ENCODE assay signal across 29 mouse cellular contexts in genomic region chr12:72942171-72942570, GRCm38 (mm10). TPM values are rescaled to one million over a fixed set of nuclear protein-coding genes. Genes with fewer than 3 reads are reported as not detected.
"Had no signal": no experiment of that assay in that cellular context is flagged by ENCODE, and none has a peak within 500 bp of the region (broad histone marks: within the 10 kb centered on the region; RNA-seq: fewer than 3 reads in every experiment).

No protein-coding gene starts in this region.

- H3K9me3 ChIP-seq: limb, embryonic 12.5 days; limb, embryonic 15.5 days; midbrain, embryonic 13.5 days; neural tube, embryonic 13.5 days had no signal

- H3K4me2 ChIP-seq: limb, embryonic 12.5 days; limb, embryonic 15.5 days; liver, embryonic 11.5 days; lung, embryonic 14.5 days; midbrain, embryonic 13.5 days; neural tube, embryonic 13.5 days had no signal

- DNase-seq: kidney, adult 9 months; kidney, postnatal 14 days; left cerebral cortex, postnatal 4 days; liver, postnatal 0 days; thymus, adult 18-20 months; thymus, postnatal 36 days had no signal

- H3K9ac ChIP-seq: limb, embryonic 12.5 days; limb, embryonic 15.5 days; liver, embryonic 14.5 days; liver, postnatal 0 days; lung, embryonic 14.5 days; midbrain, embryonic 13.5 days; neural tube, embryonic 13.5 days had no signal

- H3K4me3 ChIP-seq: limb, embryonic 12.5 days; limb, embryonic 15.5 days; midbrain, embryonic 13.5 days; myocyte; neural tube, embryonic 13.5 days had no signal

- ATAC-seq: liver, postnatal 0 days; lung, postnatal 0 days; midbrain, embryonic 13.5 days had no signal

- H3K27ac ChIP-seq: limb, embryonic 12.5 days; limb, embryonic 15.5 days; liver, embryonic 14.5 days; macrophage; midbrain, embryonic 13.5 days; neural tube, embryonic 13.5 days had no signal

- H3K36me3 ChIP-seq: limb, embryonic 12.5 days; limb, embryonic 15.5 days; midbrain, embryonic 13.5 days; neural tube, embryonic 13.5 days had no signal

RNA-seq across cellular contexts. Expression of gene 4930447C04Rik, which starts 1.6 kb away (rescaled TPM):
- total RNA-seq: monocyte, adult 5-6 weeks had no signal
- polyA plus RNA-seq: macrophage; myocyte; small intestine, adult 2 months; spleen, adult 2 months had no signal

RNA-seq across cellular contexts. Expression of gene Six6, which starts 2.5 kb away (rescaled TPM):
- total RNA-seq: layer of hippocampus, adult 18-20 months; layer of hippocampus, postnatal 14 days; left cerebral cortex, adult 8-10 months; left cerebral cortex, postnatal 14 days; megakaryocyte, adult 5-6 weeks; monocyte, adult 5-6 weeks; neutrophil, adult 5-6 weeks had no signal
- polyA plus RNA-seq: kidney, embryonic 16.5 days; limb, embryonic 12.5 days; limb, embryonic 15.5 days; liver, embryonic 11.5 days; liver, embryonic 14.5 days; liver, postnatal 0 days; lung, embryonic 14.5 days; lung, postnatal 0 days; macrophage; myocyte; neural tube, embryonic 13.5 days; small intestine, adult 2 months; spleen, adult 2 months; stomach, embryonic 16.5 days; testis, adult 2 months; urinary bladder, adult 2 months had no signal
